Mouse (Mus musculus): Measurements from ENCODE around the gene Kif14.

- no peak for TF ChIP-seq POLR2A (IDR thresholded peaks at IDR 0.05; ENCODE audit: borderline replicate concordance, insufficient read depth, low read length)
- TF ChIP-seq CTCF (IDR thresholded peaks at IDR 0.05; ENCODE audit: borderline replicate concordance, insufficient read depth, low read depth, low read length), result no peak
These were observed 16.6 kb upstream of the Kif14 start for GRCm38 (mm10) chr1:136449541-136449940.
